Mouse (Mus musculus): Measurements from ENCODE around the gene Krt42. TPM values are rescaled to one million over a fixed set of nuclear protein-coding genes. Genes with fewer than 3 reads are reported as not detected.
"Not testable (repeated sequence)": the region's sequence is repeated elsewhere in the genome, so short reads cannot be mapped to it uniquely, and the experiment has no call there.

The Krt42 gene
- polyA plus RNA-seq, 1 experiment from 2014 or later = not detected

- WGBS = 83% methylated on average over 7 of the region's 7 CpGs
- no peak overlapping the region for H3K27ac ChIP-seq
Measured at GRCm38 (mm10) chr11:100274719-100275118, 5.0 kb upstream of the Krt42 start.

GRCm38 (mm10) chr11:100271878-100272277 lies 2.2 kb upstream of the Krt42 start:
- 72% methylated on average over 1 of the region's 1 CpGs for WGBS
- DNase-seq (ENCODE audit: low spot score) = no peak
- Histone ChIP-seq H3K9me3 (replicated peaks) (no peaks in the 10 kb centered on the region), H3K36me3 (no peaks in the 10 kb centered on the region), H3K27ac (no peak overlapping the region), H3K27me3 (ENCODE audit: low read depth, poor library complexity, severe bottlenecking) (no peaks in the 10 kb centered on the region), H3K4me3 (no peak overlapping the region), H3K4me1 (peaks cover 5% of the 10 kb centered on the region)

More at GRCm38 (mm10) chr11:100274719-100275118, 5.0 kb upstream of the Krt42 start:
- no peaks in the 10 kb centered on the region for H3K9me3 ChIP-seq (replicated peaks)
- no peaks in the 10 kb centered on the region for H3K4me1 ChIP-seq
- no peaks in the 10 kb centered on the region for H3K27me3 ChIP-seq (ENCODE audit: low read depth, poor library complexity, severe bottlenecking)
- H3K4me3 ChIP-seq = no peak overlapping the region
- H3K36me3 ChIP-seq = no peaks in the 10 kb centered on the region
- no peak for DNase-seq (ENCODE audit: low spot score)

DNA sequence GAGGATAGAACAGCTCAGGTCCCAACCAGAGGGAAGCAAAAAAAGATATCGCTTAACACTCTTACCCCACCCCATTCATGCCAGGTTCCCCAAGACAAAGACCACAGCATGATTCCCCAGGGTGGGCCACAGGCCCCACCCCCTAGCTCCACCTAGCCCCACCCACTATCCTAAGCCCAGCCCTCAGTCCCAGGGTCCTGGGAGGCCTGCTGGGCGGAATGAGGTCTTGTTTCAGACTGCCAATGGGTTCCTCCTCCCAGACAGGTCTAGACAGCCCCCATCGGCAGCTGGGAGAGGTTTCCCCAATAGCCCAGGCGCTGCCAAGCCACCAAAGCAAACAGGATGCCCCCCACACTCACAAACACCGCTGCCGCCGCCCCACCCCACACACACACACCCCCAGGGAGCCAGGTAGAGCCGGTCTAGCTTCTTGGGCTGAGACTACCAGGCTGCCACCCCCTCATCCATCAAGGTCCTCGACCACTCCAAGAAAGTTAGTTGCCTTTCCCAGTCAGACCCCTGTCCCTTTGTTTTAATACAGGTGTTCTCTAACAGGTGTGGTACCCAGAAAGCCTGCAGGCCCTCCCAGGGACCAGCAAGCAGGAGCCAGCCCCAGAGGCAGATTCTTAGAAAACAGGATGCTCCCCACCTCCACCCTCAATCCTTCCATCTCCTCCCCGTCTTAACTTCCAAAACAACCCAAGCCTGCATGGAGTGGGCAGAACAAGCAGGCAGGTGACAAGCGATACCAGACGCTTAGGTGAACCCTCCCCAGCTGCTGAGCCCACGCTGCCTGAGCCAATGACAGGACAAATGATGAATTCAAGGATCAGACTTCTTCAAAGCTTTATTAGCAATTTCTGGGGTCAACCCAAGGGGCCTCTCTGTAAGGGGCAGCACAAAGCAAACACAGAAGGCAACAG lies 7.4 kb downstream of the Krt42 start:
- 26% methylated on average over 13 of the region's 13 CpGs for WGBS
- H3K27ac ChIP-seq = no peak overlapping the region
- peak; percentile 41 for DNase-seq (ENCODE audit: low spot score)

GRCm38 (mm10) chr11:100261235-100261605 lies 8.5 kb downstream of the Krt42 start:
- Histone ChIP-seq H3K27ac (no peak overlapping the region), H3K4me1 (peaks cover 21% of the 10 kb centered on the region), H3K4me3 (no peak overlapping the region), H3K36me3 (no peaks in the 10 kb centered on the region), H3K9me3 (replicated peaks) (no peaks in the 10 kb centered on the region), H3K27me3 (ENCODE audit: low read depth, poor library complexity, severe bottlenecking) (peaks cover 10% of the 10 kb centered on the region)
- DNase-seq (ENCODE audit: low spot score) = no peak
- WGBS = 78% methylated on average over 9 of the region's 9 CpGs

More for the DNA sequence above, 7.4 kb downstream of the Krt42 start:
- Histone ChIP-seq H3K4me3 (no peak overlapping the region), H3K9me3 (replicated peaks) (no peaks in the 10 kb centered on the region), H3K27me3 (ENCODE audit: low read depth, poor library complexity, severe bottlenecking) (peaks cover 10% of the 10 kb centered on the region), H3K4me1 (peaks cover 26% of the 10 kb centered on the region), H3K36me3 (no peaks in the 10 kb centered on the region)

GRCm38 (mm10) chr11:100260514-100261234 lies 9.0 kb downstream of the Krt42 start, which contains the start of gene Krt17:
TSS of gene Krt17 (minus strand) at chr11:100261029.
- Histone ChIP-seq H3K4me3 (no peak within 1 kb of the TSS), H3K9me3 (replicated peaks) (no peaks in the 10 kb centered on the region), H3K36me3 (no peaks in the 10 kb centered on the region), H3K27ac (0 out of 2 replicates have a peak within 1 kb of the TSS, but pooled peaks have one; percentile 10), H3K4me1 (peaks cover 21% of the 10 kb centered on the region), H3K27me3 (ENCODE audit: low read depth, poor library complexity, severe bottlenecking) (peaks cover 10% of the 10 kb centered on the region)
- 85% methylated on average over 20 of the region's 21 CpGs for WGBS
- DNase-seq (ENCODE audit: low spot score) = no peak

DNA sequence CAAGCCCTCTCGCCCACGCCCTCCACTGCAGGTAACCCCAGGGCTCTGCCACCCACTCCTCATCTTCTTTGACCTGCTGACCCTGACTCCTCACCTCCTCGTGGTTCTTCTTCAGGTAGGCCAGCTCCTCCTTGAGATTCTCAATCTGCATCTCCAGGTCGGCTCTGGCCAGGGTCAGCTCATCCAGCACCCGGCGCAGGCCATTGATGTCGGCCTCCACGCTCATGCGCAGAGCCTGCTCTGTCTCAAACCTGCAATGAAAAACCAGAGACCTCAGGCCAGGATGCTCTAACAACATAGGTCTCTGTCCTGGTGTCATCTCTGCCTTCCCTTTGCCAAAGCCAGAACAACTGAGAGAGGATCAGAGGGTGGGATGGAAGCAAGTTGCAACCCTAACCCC lies 10.6 kb downstream of the Krt42 start:
- Histone ChIP-seq H3K4me1 (peaks cover 15% of the 10 kb centered on the region), H3K27me3 (ENCODE audit: low read depth, poor library complexity, severe bottlenecking) (peaks cover 10% of the 10 kb centered on the region), H3K27ac (no peak overlapping the region), H3K36me3 (no peaks in the 10 kb centered on the region), H3K4me3 (no peak overlapping the region), H3K9me3 (replicated peaks) (no peaks in the 10 kb centered on the region)
- no peak for DNase-seq (ENCODE audit: low spot score)
- 92% methylated on average over 9 of the region's 9 CpGs for WGBS

DNA sequence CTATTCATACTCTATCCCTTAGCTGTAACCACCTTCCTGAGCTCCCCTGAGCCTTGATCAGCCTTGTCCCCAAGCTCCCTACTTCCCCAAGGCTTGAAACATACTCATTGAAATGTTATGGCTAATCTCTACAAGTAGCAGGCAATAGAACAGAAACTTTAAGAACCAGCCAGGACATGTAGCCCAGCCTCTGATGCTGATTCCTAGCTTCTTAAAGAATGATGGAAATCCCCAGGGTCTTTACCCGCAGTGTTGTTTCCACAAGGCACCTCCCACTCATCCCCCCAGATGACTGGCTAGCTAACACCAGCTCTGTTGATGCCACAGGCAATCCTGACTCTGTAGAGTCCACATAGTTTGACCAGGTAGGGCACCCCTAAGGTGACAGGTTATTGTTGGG lies 11.7 kb downstream of the Krt42 start:
- no peaks in the 10 kb centered on the region for H3K36me3 ChIP-seq
- no peak for DNase-seq (ENCODE audit: low spot score)
- WGBS = 88% methylated on average over 1 of the region's 1 CpGs

GRCm38 (mm10) chr11:100255514-100255913 lies 14.2 kb downstream of the Krt42 start:
- no peak overlapping the region for H3K27ac ChIP-seq
- no peaks in the 10 kb centered on the region for H3K9me3 ChIP-seq (replicated peaks)
- DNase-seq (ENCODE audit: low spot score) = no peak
- 0 out of 2 replicates have a peak, but pooled peaks cover under 1% of the 10 kb centered on the region for H3K4me1 ChIP-seq
- H3K36me3 ChIP-seq = no peaks in the 10 kb centered on the region
- 90% methylated on average over 6 of the region's 6 CpGs for WGBS
- no peaks in the 10 kb centered on the region for H3K27me3 ChIP-seq (ENCODE audit: low read depth, poor library complexity, severe bottlenecking)
- no peak overlapping the region for H3K4me3 ChIP-seq

More for the DNA sequence above, 11.7 kb downstream of the Krt42 start:
- Histone ChIP-seq H3K4me3 (no peak overlapping the region), H3K9me3 (replicated peaks) (no peaks in the 10 kb centered on the region), H3K27ac (no peak overlapping the region), H3K27me3 (ENCODE audit: low read depth, poor library complexity, severe bottlenecking) (peaks cover 7% of the 10 kb centered on the region; the same call in 1 of the 2 replicates), H3K4me1 (peaks cover 15% of the 10 kb centered on the region)

- H3K4me3 ChIP-seq = no peak overlapping the region
- no peak overlapping the region for H3K27ac ChIP-seq
- WGBS = 69% methylated on average over 5 of the region's 5 CpGs
- no peaks in the 10 kb centered on the region for H3K4me1 ChIP-seq
- no peak for DNase-seq (ENCODE audit: low spot score)
- no peaks in the 10 kb centered on the region for H3K36me3 ChIP-seq
- H3K27me3 ChIP-seq (ENCODE audit: low read depth, poor library complexity, severe bottlenecking) = no peaks in the 10 kb centered on the region
- no peaks in the 10 kb centered on the region for H3K9me3 ChIP-seq (replicated peaks)
Measured at GRCm38 (mm10) chr11:100254360-100255090, 15.1 kb downstream of the Krt42 start.

DNA sequence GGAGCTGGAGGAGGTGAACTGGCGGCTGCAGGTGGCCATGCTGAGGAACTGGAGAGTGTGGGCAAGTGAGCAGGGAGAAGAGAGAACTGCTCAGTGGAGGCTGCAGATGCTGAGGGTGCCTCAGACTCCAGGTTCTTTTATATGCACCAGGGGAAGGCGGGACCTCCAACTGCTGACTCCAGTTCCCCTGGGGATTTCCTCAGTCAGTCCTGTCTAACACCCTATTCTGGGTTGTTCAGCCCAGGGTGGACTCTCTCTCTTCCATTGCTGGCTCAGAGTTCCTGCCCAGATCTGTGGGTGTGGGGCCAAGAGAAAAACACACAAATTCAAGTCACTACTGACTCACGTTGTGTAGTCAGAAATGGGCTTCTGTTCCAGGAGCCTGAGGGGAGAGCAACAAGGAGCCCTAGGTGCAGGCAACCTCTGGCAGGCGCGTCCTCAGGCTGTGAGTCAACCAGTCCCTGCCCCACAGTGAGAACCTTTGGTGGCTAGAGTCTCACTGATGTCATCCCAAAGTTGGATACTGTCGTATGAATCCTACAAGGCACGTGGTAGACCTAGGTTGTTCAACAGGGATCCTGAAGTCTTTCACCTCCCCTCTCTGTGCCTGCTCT lies 20.7 kb downstream of the Krt42 start, which contains the start of gene Krt16:
Gene Krt16, minus strand, starts transcription at position 51 of the 614 bp plus-strand sequence.
- DNase-seq (ENCODE audit: low spot score) = peak; percentile 17
- no peaks in the 10 kb centered on the region for H3K27me3 ChIP-seq (ENCODE audit: low read depth, poor library complexity, severe bottlenecking)
- H3K4me1 ChIP-seq = no peaks in the 10 kb centered on the region
- 85% methylated on average over 7 of the region's 7 CpGs for WGBS
- H3K27ac ChIP-seq = no peak within 1 kb of the TSS
- no peak within 1 kb of the TSS for H3K4me3 ChIP-seq
- no peaks in the 10 kb centered on the region for H3K9me3 ChIP-seq (replicated peaks)
- no peaks in the 10 kb centered on the region for H3K36me3 ChIP-seq

DNA sequence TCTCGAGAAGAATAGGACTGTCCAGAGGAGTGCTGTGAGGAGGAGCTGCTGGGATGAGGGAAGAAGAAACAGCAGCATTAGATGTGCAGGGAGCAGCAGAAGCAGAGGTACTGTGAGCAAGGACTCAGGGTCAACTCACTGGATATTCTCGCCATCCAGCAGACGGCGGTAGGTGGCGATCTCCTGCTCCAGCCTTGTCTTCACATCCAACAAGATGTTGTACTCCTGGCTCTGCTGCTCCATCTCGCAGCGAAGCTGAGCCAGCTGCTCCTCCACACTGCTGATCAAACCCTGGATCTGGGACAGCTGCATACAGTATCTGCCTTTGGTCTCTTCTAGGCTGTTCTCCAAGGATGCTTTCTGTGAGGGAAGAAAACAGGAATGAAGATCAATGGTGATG lies 23.2 kb downstream of the Krt42 start:
- 73% methylated on average over 7 of the region's 7 CpGs for WGBS
- DNase-seq (ENCODE audit: low spot score) = peak; percentile 18
- not testable (repeated sequence) for H3K4me3 ChIP-seq

GRCm38 (mm10) chr11:100240272-100240671 lies 29.4 kb downstream of the Krt42 start:
- WGBS = 92% methylated on average over 4 of the region's 4 CpGs
- not testable (repeated sequence) for DNase-seq (ENCODE audit: low spot score); H3K27me3 ChIP-seq (ENCODE audit: low read depth, poor library complexity, severe bottlenecking); H3K27ac ChIP-seq; H3K9me3 ChIP-seq (replicated peaks); H3K36me3 ChIP-seq; H3K4me1 ChIP-seq; H3K4me3 ChIP-seq

More for the DNA sequence above, 23.2 kb downstream of the Krt42 start:
- H3K9me3 ChIP-seq (replicated peaks); H3K4me1 ChIP-seq; H3K36me3 ChIP-seq; H3K27ac ChIP-seq; H3K27me3 ChIP-seq (ENCODE audit: low read depth, poor library complexity, severe bottlenecking): not testable (repeated sequence)
